Mouse (Mus musculus): ENCODE results near the gene Tmem91. TPM values are rescaled to one million over a fixed set of nuclear protein-coding genes. Genes with fewer than 3 reads are reported as not detected.

Tmem91 gene
- polyA plus RNA-seq, 1 experiment from 2014 or later: 5.9 TPM

GRCm38 (mm10) chr7:25680514-25681258 lies 5.7 kb upstream of the Tmem91 start, which contains the start of gene B9d2:
TSS of gene B9d2 (plus strand) at chr7:25680780.
- peak within 1 kb of the TSS; percentile 48 for H3K9ac ChIP-seq (replicated peaks; ENCODE audit: low read depth, low read length)
- H3K4me1 ChIP-seq (ENCODE audit: control insufficient read depth, insufficient read depth, low read length): peaks cover 9% of the 10 kb centered on the region; the same call in 1 of the 2 replicates
- H3K4me2 ChIP-seq (replicated peaks; ENCODE audit: low read depth, low read length): peak within 1 kb of the TSS; percentile 57
- no peaks in the 10 kb centered on the region for H3K9me3 ChIP-seq (ENCODE audit: control insufficient read depth, low read depth, low read length)
- WGBS: 0% methylated on average over 46 of the region's 46 CpGs
- H3K27ac ChIP-seq (ENCODE audit: low read length): peak within 1 kb of the TSS; percentile 90
- ATAC-seq (ENCODE audit: insufficient number of reproducible peaks, insufficient read depth, low FRiP score, low read depth): peak; percentile 95
- H3K36me3 ChIP-seq (ENCODE audit: control insufficient read depth, insufficient read depth, low read length): no peaks in the 10 kb centered on the region
- no peaks in the 10 kb centered on the region for H3K27me3 ChIP-seq (ENCODE audit: control insufficient read depth, insufficient read depth, low read length)
- H3K4me3 ChIP-seq (ENCODE audit: low read depth, low read length): peak within 1 kb of the TSS; percentile 60

- peaks cover 3% of the 10 kb centered on the region; the same call in 1 of the 2 replicates for H3K27me3 ChIP-seq (ENCODE audit: control insufficient read depth, insufficient read depth, low read length)
Measured at GRCm38 (mm10) chr7:25679971-25680370, 5.0 kb upstream of the Tmem91 start.

GRCm38 (mm10) chr7:25677013-25677412 lies 2.0 kb upstream of the Tmem91 start:
- WGBS: 94% methylated on average over 7 of the region's 7 CpGs
- no peak overlapping the region for H3K4me3 ChIP-seq (ENCODE audit: low read depth, low read length)
- peaks cover 18% of the 10 kb centered on the region; the same call in 1 of the 2 replicates for H3K4me1 ChIP-seq (ENCODE audit: control insufficient read depth, insufficient read depth, low read length)
- H3K4me2 ChIP-seq (replicated peaks; ENCODE audit: low read depth, low read length): no peak overlapping the region
- H3K9ac ChIP-seq (replicated peaks; ENCODE audit: low read depth, low read length): no peak overlapping the region
- peaks cover 16% of the 10 kb centered on the region for H3K27me3 ChIP-seq (ENCODE audit: control insufficient read depth, insufficient read depth, low read length)
- H3K36me3 ChIP-seq (ENCODE audit: control insufficient read depth, insufficient read depth, low read length): no peaks in the 10 kb centered on the region
- no peak for ATAC-seq (ENCODE audit: insufficient number of reproducible peaks, insufficient read depth, low FRiP score, low read depth)
- H3K27ac ChIP-seq (ENCODE audit: low read length): no peak overlapping the region
- H3K9me3 ChIP-seq (ENCODE audit: control insufficient read depth, low read depth, low read length): no peaks in the 10 kb centered on the region

More at GRCm38 (mm10) chr7:25679971-25680370, 5.0 kb upstream of the Tmem91 start:
- no peaks in the 10 kb centered on the region for H3K9me3 ChIP-seq (ENCODE audit: control insufficient read depth, low read depth, low read length)
- ATAC-seq (ENCODE audit: insufficient number of reproducible peaks, insufficient read depth, low FRiP score, low read depth): no peak
- WGBS: 8% methylated on average over 6 of the region's 6 CpGs
- H3K4me2 ChIP-seq (replicated peaks; ENCODE audit: low read depth, low read length): peak overlapping the region; percentile 57
- H3K9ac ChIP-seq (replicated peaks; ENCODE audit: low read depth, low read length): no peak overlapping the region
- peaks cover 11% of the 10 kb centered on the region; the same call in 1 of the 2 replicates for H3K4me1 ChIP-seq (ENCODE audit: control insufficient read depth, insufficient read depth, low read length)
- peak overlapping the region; percentile 90; the same call in 1 of the 2 replicates for H3K27ac ChIP-seq (ENCODE audit: low read length)
- no peaks in the 10 kb centered on the region for H3K36me3 ChIP-seq (ENCODE audit: control insufficient read depth, insufficient read depth, low read length)
- peak overlapping the region; percentile 60 for H3K4me3 ChIP-seq (ENCODE audit: low read depth, low read length)

GRCm38 (mm10) chr7:25676085-25676781 lies 1.3 kb upstream of the Tmem91 start:
- Histone ChIP-seq H3K4me3 (ENCODE audit: low read depth, low read length) (no peak overlapping the region), H3K9me3 (ENCODE audit: control insufficient read depth, low read depth, low read length) (no peaks in the 10 kb centered on the region), H3K27ac (ENCODE audit: low read length) (no peak overlapping the region), H3K27me3 (ENCODE audit: control insufficient read depth, insufficient read depth, low read length) (peaks cover 16% of the 10 kb centered on the region), H3K9ac (replicated peaks; ENCODE audit: low read depth, low read length) (no peak overlapping the region), H3K4me2 (replicated peaks; ENCODE audit: low read depth, low read length) (no peak overlapping the region), H3K4me1 (ENCODE audit: control insufficient read depth, insufficient read depth, low read length) (peaks cover 14% of the 10 kb centered on the region; the same call in 1 of the 2 replicates), H3K36me3 (ENCODE audit: control insufficient read depth, insufficient read depth, low read length) (no peaks in the 10 kb centered on the region)
- WGBS: 49% methylated on average over 15 of the region's 15 CpGs
- no peak for ATAC-seq (ENCODE audit: insufficient number of reproducible peaks, insufficient read depth, low FRiP score, low read depth)

- Histone ChIP-seq H3K36me3 (ENCODE audit: control insufficient read depth, insufficient read depth, low read length) (no peaks in the 10 kb centered on the region), H3K4me3 (ENCODE audit: low read depth, low read length) (peak overlapping the region; percentile 34; the same call in 1 of the 2 replicates), H3K27ac (ENCODE audit: low read length) (no peak overlapping the region), H3K4me1 (ENCODE audit: control insufficient read depth, insufficient read depth, low read length) (peaks cover 12% of the 10 kb centered on the region; the same call in 1 of the 2 replicates), H3K9ac (replicated peaks; ENCODE audit: low read depth, low read length) (no peak overlapping the region), H3K4me2 (replicated peaks; ENCODE audit: low read depth, low read length) (peak overlapping the region; percentile 69), H3K9me3 (ENCODE audit: control insufficient read depth, low read depth, low read length) (no peaks in the 10 kb centered on the region), H3K27me3 (ENCODE audit: control insufficient read depth, insufficient read depth, low read length) (peaks cover 16% of the 10 kb centered on the region)
- WGBS: 41% methylated on average over 6 of the region's 6 CpGs
- no peak for ATAC-seq (ENCODE audit: insufficient number of reproducible peaks, insufficient read depth, low FRiP score, low read depth)
Measured at GRCm38 (mm10) chr7:25675405-25675804, 439 bp upstream of the Tmem91 start.

GRCm38 (mm10) chr7:25674297-25674696 lies 669 bp downstream of the Tmem91 start:
- Histone ChIP-seq H3K9me3 (ENCODE audit: control insufficient read depth, low read depth, low read length) (no peaks in the 10 kb centered on the region), H3K27me3 (ENCODE audit: control insufficient read depth, insufficient read depth, low read length) (peaks cover 16% of the 10 kb centered on the region), H3K4me3 (ENCODE audit: low read depth, low read length) (peak overlapping the region; percentile 34; the same call in 1 of the 2 replicates), H3K27ac (ENCODE audit: low read length) (no peak overlapping the region), H3K4me1 (ENCODE audit: control insufficient read depth, insufficient read depth, low read length) (peaks cover 8% of the 10 kb centered on the region; the same call in 1 of the 2 replicates), H3K9ac (replicated peaks; ENCODE audit: low read depth, low read length) (no peak overlapping the region), H3K4me2 (replicated peaks; ENCODE audit: low read depth, low read length) (peak overlapping the region; percentile 69), H3K36me3 (ENCODE audit: control insufficient read depth, insufficient read depth, low read length) (no peaks in the 10 kb centered on the region)
- WGBS: 21% methylated on average over 9 of the region's 9 CpGs
- no peak for ATAC-seq (ENCODE audit: insufficient number of reproducible peaks, insufficient read depth, low FRiP score, low read depth)

GRCm38 (mm10) chr7:25672442-25672841 lies 2.5 kb downstream of the Tmem91 start:
- Histone ChIP-seq H3K4me2 (replicated peaks; ENCODE audit: low read depth, low read length) (no peak overlapping the region), H3K9ac (replicated peaks; ENCODE audit: low read depth, low read length) (no peak overlapping the region), H3K4me1 (ENCODE audit: control insufficient read depth, insufficient read depth, low read length) (peaks cover 8% of the 10 kb centered on the region; the same call in 1 of the 2 replicates), H3K27me3 (ENCODE audit: control insufficient read depth, insufficient read depth, low read length) (peaks cover 16% of the 10 kb centered on the region), H3K27ac (ENCODE audit: low read length) (no peak overlapping the region), H3K9me3 (ENCODE audit: control insufficient read depth, low read depth, low read length) (no peaks in the 10 kb centered on the region), H3K36me3 (ENCODE audit: control insufficient read depth, insufficient read depth, low read length) (peaks cover 15% of the 10 kb centered on the region), H3K4me3 (ENCODE audit: low read depth, low read length) (no peak overlapping the region)
- ATAC-seq (ENCODE audit: insufficient number of reproducible peaks, insufficient read depth, low FRiP score, low read depth): no peak
- 49% methylated on average over 4 of the region's 4 CpGs for WGBS

GRCm38 (mm10) chr7:25671686-25672085 lies 3.3 kb downstream of the Tmem91 start:
- Histone ChIP-seq H3K36me3 (ENCODE audit: control insufficient read depth, insufficient read depth, low read length) (peaks cover 15% of the 10 kb centered on the region), H3K4me2 (replicated peaks; ENCODE audit: low read depth, low read length) (no peak overlapping the region), H3K9ac (replicated peaks; ENCODE audit: low read depth, low read length) (no peak overlapping the region), H3K9me3 (ENCODE audit: control insufficient read depth, low read depth, low read length) (no peaks in the 10 kb centered on the region), H3K4me3 (ENCODE audit: low read depth, low read length) (no peak overlapping the region), H3K27ac (ENCODE audit: low read length) (no peak overlapping the region), H3K4me1 (ENCODE audit: control insufficient read depth, insufficient read depth, low read length) (peaks cover 8% of the 10 kb centered on the region; the same call in 1 of the 2 replicates), H3K27me3 (ENCODE audit: control insufficient read depth, insufficient read depth, low read length) (peaks cover 16% of the 10 kb centered on the region)
- 71% methylated on average over 2 of the region's 2 CpGs for WGBS
- ATAC-seq (ENCODE audit: insufficient number of reproducible peaks, insufficient read depth, low FRiP score, low read depth): no peak

Data from stomach, embryonic 14.5 days (tissue).